Mouse (Mus musculus) lung, postnatal 0 days (tissue): ENCODE results near the gene Orai1.

ENCODE experiments used
- CTCF ChIP-seq: IDR thresholded peaks from 2 replicates; pipeline ENCODE4 v1.5.1; 2016; ENCODE audit warnings: antibody characterized with exemption, mild to moderate bottlenecking
- EP300 ChIP-seq: IDR thresholded peaks from 2 replicates; pipeline ENCODE4 v1.6.1; 2016; ENCODE audit warnings: antibody characterized with exemption, mild to moderate bottlenecking, control low read depth

DNA sequence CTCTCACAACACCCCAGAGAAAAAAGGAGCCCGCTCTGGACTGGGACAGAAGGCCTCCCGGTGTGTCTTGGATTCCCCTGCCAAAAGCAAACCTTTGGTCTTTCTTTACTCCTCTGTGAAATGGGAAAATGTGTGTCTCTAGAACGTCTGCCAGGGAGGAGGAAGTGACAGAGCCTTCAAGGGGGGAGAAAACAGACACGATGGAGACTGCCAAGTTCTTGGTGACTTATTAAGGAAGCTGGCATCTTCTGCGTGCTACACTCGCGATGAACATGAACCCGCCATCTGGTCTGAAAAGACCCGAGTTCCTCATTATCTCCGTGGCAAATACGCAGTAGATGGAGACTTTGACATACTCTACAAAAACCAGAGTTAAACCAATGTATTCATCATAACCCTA lies 49.4 kb upstream of the Orai1 start:
- TF ChIP-seq CTCF (no peak), EP300 (no peak)
